Mouse (Mus musculus): ENCODE results near the gene Tmsb10. TPM values are rescaled to one million over a fixed set of nuclear protein-coding genes. Genes with fewer than 3 reads are reported as not detected.

Tmsb10 gene
- total RNA-seq, 1 experiment = 651 TPM

DNA sequence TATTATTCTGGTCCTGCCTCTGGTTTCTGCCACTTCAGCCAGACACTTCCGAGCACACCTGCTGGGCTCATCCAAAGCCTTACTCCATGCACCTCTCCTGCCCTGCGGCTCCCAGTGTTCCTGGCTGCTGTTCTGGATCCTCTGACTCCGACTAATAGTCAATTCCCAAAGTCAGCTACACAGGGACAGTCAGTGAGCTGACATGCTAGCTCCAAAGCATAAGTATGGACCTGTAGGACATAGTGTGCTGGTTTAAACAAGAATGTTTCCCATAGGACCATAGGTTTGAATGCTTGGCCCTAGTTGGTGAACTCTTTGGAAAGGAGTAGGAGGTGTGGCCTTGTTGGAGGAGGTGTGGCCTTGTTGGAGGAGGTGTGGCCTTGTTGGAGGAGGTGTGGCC is 37.5 kb downstream of the Tmsb10 start:
- H3K4me3 ChIP-seq (ENCODE audit: insufficient read depth in 1 of 2, low read depth in 1 of 2, low read length in 2 of 2, poor library complexity in 1 of 2, severe bottlenecking in 1 of 2) = peak overlapping the region in 1 of 2 experiments; percentile 22; a peak in 1 of 4 replicates
- in situ Hi-C loops (cut with MboI; ENCODE audit: low sequenced_read_pairs in 2 of 2, unreplicated experiment in 2 of 2) = no loop called here
- no peaks in the 10 kb centered on the region for H3K36me3 ChIP-seq (ENCODE audit: control insufficient read depth, insufficient read depth, low read length, poor library complexity, severe bottlenecking)
- H3K4me1 ChIP-seq (ENCODE audit: control insufficient read depth in 2 of 2, insufficient read depth in 2 of 2, low read length in 2 of 2, poor library complexity in 1 of 2) = peaks cover 3 to 7% of the 10 kb centered on the region in 2 experiments; a peak in 2 of 4 replicates
- no peak for TF ChIP-seq MAFK (IDR thresholded peaks at IDR 0.05; ENCODE audit: insufficient read depth, low read depth, low read length)
- TF ChIP-seq ZC3H11A (IDR thresholded peaks at IDR 0.05; ENCODE audit: borderline replicate concordance, low read depth, low read length) = no peak
- no peak for TF ChIP-seq ZNF384 (IDR thresholded peaks at IDR 0.05; ENCODE audit: low read depth, low read length)
- no peak for TF ChIP-seq CHD2 (IDR thresholded peaks at IDR 0.05; ENCODE audit: low read depth, low read length)
- no peak for TF ChIP-seq HCFC1 (IDR thresholded peaks at IDR 0.05; ENCODE audit: borderline replicate concordance, insufficient read depth, low read length)
- no peak overlapping the region for H3K27ac ChIP-seq (ENCODE audit: insufficient read depth, low read depth, low read length, poor library complexity, severe bottlenecking)
- H3K9ac ChIP-seq (ENCODE audit: insufficient read depth, low read depth, low read length, poor library complexity, severe bottlenecking) = no peak overlapping the region
- DNase-seq (ENCODE audit: low read depth, low spot score) = no peak
- no peaks in the 10 kb centered on the region for H3K9me3 ChIP-seq (ENCODE audit: control insufficient read depth, insufficient read depth, low read depth, low read length)

DNA sequence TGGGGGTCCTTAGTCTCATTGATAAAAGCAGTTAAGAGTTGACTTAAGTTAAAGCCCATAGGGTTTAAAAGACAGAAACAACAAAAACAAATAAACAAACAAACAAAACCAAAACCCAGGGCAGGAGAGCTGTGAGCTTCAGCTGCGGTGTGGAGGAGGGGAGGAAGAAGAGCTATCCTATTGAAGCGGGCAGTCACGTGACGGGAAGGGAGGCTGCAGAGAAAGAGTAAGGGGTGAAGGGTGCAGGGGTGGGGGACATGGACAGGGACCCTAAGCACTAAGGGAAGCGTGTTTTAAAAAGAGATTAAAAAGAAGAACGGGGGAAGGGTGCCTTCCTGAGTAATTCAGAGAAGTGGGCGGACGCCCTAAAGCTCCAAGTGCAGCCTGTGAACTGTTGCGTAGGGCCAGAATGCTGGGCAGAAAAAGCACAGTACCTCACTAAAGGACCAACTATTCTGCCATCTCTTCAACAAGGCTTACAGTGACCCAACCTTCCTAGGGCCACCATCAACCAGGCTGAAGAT is 40.0 kb downstream of the Tmsb10 start:
- Histone ChIP-seq H3K4me3 (ENCODE audit: insufficient read depth in 1 of 2, low read depth in 1 of 2, low read length in 2 of 2, poor library complexity in 1 of 2, severe bottlenecking in 1 of 2) (no peak overlapping the region), H3K9me3 (ENCODE audit: control insufficient read depth, insufficient read depth, low read depth, low read length) (no peaks in the 10 kb centered on the region), H3K27ac (ENCODE audit: insufficient read depth, low read depth, low read length, poor library complexity, severe bottlenecking) (no peak overlapping the region), H3K9ac (ENCODE audit: insufficient read depth, low read depth, low read length, poor library complexity, severe bottlenecking) (no peak overlapping the region), H3K36me3 (ENCODE audit: control insufficient read depth, insufficient read depth, low read length, poor library complexity, severe bottlenecking) (no peaks in the 10 kb centered on the region), H3K4me1 (ENCODE audit: control insufficient read depth in 2 of 2, insufficient read depth in 2 of 2, low read length in 2 of 2, poor library complexity in 1 of 2) (peaks cover 3 to 5% of the 10 kb centered on the region in 2 experiments; a peak in 2 of 4 replicates)
- no peak for TF ChIP-seq ZC3H11A (IDR thresholded peaks at IDR 0.05; ENCODE audit: borderline replicate concordance, low read depth, low read length)
- no peak for TF ChIP-seq HCFC1 (IDR thresholded peaks at IDR 0.05; ENCODE audit: borderline replicate concordance, insufficient read depth, low read length)
- in situ Hi-C loops (cut with MboI; ENCODE audit: low sequenced_read_pairs in 2 of 2, unreplicated experiment in 2 of 2) = no loop called here
- no peak for DNase-seq (ENCODE audit: low read depth, low spot score)

DNA sequence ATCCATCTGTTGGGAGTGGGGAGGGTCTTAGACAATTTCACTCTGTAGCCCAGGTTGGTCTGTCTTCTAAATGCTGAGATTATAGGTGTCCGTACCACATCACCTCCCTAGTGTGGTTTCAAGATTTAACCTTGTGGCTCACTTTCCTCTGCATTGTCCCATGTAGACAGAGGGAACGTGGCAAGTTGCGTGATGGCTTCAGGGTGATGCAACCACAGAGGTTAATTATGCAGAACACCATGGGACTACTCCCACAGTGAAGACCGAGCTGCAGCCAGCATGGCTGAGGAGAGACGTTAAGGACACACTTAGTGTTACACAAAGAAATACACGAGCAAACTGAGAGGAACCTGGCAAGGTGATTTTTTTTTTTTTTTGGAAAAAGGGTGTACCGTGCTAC is 42.2 kb downstream of the Tmsb10 start:
- H3K27ac ChIP-seq (ENCODE audit: insufficient read depth, low read depth, low read length, poor library complexity, severe bottlenecking) = no peak overlapping the region
- H3K36me3 ChIP-seq (ENCODE audit: control insufficient read depth, insufficient read depth, low read length, poor library complexity, severe bottlenecking) = no peaks in the 10 kb centered on the region
- no peaks in the 10 kb centered on the region for H3K9me3 ChIP-seq (ENCODE audit: control insufficient read depth, insufficient read depth, low read depth, low read length)
- peaks cover 3 to 5% of the 10 kb centered on the region in 2 experiments; a peak in 2 of 4 replicates for H3K4me1 ChIP-seq (ENCODE audit: control insufficient read depth in 2 of 2, insufficient read depth in 2 of 2, low read length in 2 of 2, poor library complexity in 1 of 2)
- H3K4me3 ChIP-seq (ENCODE audit: insufficient read depth in 1 of 2, low read depth in 1 of 2, low read length in 2 of 2, poor library complexity in 1 of 2, severe bottlenecking in 1 of 2) = no peak overlapping the region
- no peak for DNase-seq (ENCODE audit: low read depth, low spot score)
- in situ Hi-C loops (cut with MboI; ENCODE audit: low sequenced_read_pairs in 2 of 2, unreplicated experiment in 2 of 2) = no loop called here
- H3K9ac ChIP-seq (ENCODE audit: insufficient read depth, low read depth, low read length, poor library complexity, severe bottlenecking) = peak overlapping the region; percentile 5; the same call in 1 of the 2 replicates
- TF ChIP-seq CHD2 (IDR thresholded peaks at IDR 0.05; ENCODE audit: low read depth, low read length) (no peak), HCFC1 (IDR thresholded peaks at IDR 0.05; ENCODE audit: borderline replicate concordance, insufficient read depth, low read length) (no peak), ZC3H11A (IDR thresholded peaks at IDR 0.05; ENCODE audit: borderline replicate concordance, low read depth, low read length) (no peak), MAFK (IDR thresholded peaks at IDR 0.05; ENCODE audit: insufficient read depth, low read depth, low read length) (no peak), ZNF384 (IDR thresholded peaks at IDR 0.05; ENCODE audit: low read depth, low read length) (no peak)

DNA sequence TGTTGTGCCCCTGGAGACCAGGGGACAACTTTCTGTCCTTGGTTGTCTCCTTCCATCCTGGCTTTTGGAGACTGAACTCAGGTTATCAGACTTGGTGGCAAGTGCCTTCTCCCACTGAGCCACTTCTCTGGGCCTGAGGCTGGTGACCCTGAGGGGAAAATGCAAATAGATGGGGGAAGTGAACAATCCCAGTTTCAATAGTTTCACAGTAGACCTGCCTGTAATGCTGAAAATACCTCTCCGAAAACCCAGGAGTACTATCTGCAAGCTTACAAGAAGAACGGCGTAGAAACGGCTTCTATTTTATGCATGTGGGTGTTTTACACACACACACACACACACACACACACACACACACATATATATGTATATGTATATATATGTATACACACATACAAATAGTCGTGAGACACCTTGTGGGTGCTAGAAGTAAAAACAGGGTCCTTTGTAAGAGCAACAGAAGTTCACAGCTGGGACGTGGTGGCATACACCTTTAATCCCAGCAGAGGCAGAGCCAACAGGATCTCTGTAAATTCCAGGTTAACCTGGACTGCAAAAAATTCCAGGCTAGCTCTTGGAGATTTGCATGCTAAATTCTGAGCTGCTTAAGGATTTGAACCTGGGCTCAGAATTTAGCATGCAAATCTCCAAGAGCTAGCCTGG is 44.3 kb downstream of the Tmsb10 start:
- no peak overlapping the region for H3K9ac ChIP-seq (ENCODE audit: insufficient read depth, low read depth, low read length, poor library complexity, severe bottlenecking)
- H3K4me1 ChIP-seq (ENCODE audit: control insufficient read depth in 2 of 2, insufficient read depth in 2 of 2, low read length in 2 of 2, poor library complexity in 1 of 2) = peaks cover 3 to 5% of the 10 kb centered on the region in 2 experiments; a peak in 2 of 4 replicates
- TF ChIP-seq MAFK (IDR thresholded peaks at IDR 0.05; ENCODE audit: insufficient read depth, low read depth, low read length) = no peak
- no peak for TF ChIP-seq HCFC1 (IDR thresholded peaks at IDR 0.05; ENCODE audit: borderline replicate concordance, insufficient read depth, low read length)
- no peak for TF ChIP-seq CHD2 (IDR thresholded peaks at IDR 0.05; ENCODE audit: low read depth, low read length)
- TF ChIP-seq ZNF384 (IDR thresholded peaks at IDR 0.05; ENCODE audit: low read depth, low read length) = no peak
- TF ChIP-seq ZC3H11A (IDR thresholded peaks at IDR 0.05; ENCODE audit: borderline replicate concordance, low read depth, low read length) = no peak
- H3K9me3 ChIP-seq (ENCODE audit: control insufficient read depth, insufficient read depth, low read depth, low read length) = no peaks in the 10 kb centered on the region
- no peak for DNase-seq (ENCODE audit: low read depth, low spot score)
- H3K4me3 ChIP-seq (ENCODE audit: insufficient read depth in 1 of 2, low read depth in 1 of 2, low read length in 2 of 2, poor library complexity in 1 of 2, severe bottlenecking in 1 of 2) = no peak overlapping the region
- no peak overlapping the region for H3K27ac ChIP-seq (ENCODE audit: insufficient read depth, low read depth, low read length, poor library complexity, severe bottlenecking)
- H3K36me3 ChIP-seq (ENCODE audit: control insufficient read depth, insufficient read depth, low read length, poor library complexity, severe bottlenecking) = no peaks in the 10 kb centered on the region
- in situ Hi-C loops (cut with MboI; ENCODE audit: low sequenced_read_pairs in 2 of 2, unreplicated experiment in 2 of 2) = no loop called here
